Mouse (Mus musculus) adrenal gland, adult 8-10 months (tissue): ENCODE measurements around the gene Adi1. TPM values are rescaled to one million over a fixed set of nuclear protein-coding genes. Genes with fewer than 3 reads are reported as not detected.

ENCODE experiments used
- DNase-seq: peaks from one replicate; pipeline ENCODE4 v3.0.0; 2022
- microRNA-seq, 2 experiments: library from miRNA; unstranded; fragments of <30 nt; microRNA quantifications; one replicate each; pipeline ENCODE4 v1.2.0; 2022
- total RNA-seq, 4 experiments: library from RNA; stranded (reverse); gene quantifications; 2 replicates each; pipeline ENCODE4 v1.2.4; 2022

Gene Adi1
- total RNA-seq, 4 experiments from 2014 or later, result 83.4 to 109 (median 96.9) TPM

DNA sequence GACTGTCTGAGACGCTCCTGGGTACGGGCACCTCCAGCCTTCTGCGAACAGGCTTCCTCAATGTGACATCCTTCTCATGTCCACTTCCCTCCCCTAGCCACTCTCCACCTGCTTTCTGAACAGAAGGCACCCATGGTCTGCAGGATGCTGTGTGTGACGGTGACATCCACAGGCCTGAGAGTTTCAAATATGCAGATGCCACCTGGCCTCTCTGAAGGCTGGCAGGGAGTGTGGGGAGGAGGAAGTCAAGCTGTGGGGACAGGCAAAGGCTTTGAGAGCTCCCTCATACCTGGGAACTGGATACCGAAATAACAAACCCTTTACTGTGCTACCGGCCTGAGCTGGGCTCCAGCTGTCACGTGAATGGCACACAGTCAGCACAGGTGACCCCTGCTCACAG lies 19.7 kb downstream of the Adi1 start:
- DNase-seq, result no peak

DNA sequence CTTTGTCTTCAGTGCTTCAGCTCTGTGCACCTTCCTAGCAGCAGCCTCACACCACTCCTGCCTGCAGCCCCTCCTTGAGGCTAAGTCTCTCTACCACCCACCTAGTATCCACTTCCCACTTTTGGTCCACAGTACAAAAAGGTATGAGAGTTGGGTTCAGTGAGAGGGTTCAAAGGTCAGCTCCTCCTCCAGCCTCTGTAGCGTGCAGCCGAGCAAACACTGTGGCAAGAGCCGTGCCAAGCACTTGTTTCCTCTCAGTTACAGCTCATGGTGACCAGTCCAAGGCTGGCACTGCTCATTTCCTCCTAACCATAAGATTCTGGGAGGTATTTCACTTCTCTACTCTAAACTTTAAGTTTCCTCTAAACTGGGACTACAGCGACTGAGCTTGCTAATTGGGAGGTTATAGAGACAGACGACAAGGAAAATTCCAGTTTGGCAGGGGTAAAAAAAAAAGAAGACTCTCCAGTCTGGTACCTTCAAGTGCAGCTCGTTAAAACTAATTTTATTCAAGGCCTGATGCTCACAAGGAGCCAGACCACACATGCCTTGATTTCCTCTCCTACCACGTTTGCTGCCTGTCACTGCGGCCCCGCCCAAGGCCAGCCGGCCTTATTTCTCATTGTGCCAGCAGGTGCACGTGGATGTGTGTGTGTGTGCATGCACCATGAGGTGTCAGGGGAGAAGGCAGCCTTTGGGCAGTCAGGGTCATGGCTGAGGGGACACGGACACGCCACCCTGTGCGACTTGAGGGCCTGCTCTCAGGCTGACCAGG lies 23.0 kb downstream of the Adi1 start:
- DNase-seq, result no peak

DNA sequence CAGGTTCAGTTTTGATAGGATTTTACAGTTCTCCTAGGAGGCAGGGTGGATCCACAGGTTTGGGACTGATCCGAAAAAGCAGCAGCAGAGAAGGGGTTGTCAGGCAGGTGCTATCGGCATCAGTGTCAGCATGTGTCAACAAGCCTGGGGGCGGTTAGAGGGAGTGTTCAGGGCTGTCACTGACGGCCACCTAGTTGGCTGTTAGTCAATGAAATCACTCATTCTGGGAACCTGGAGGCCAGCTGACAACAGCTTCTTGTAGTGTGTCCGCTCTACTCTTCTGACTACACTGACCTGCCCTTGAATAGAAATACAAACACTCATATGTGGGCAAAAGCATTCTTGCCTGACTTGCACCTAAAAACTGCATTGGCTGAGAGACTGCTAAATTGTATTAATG lies 24.1 kb downstream of the Adi1 start:
- DNase-seq, result no peak

DNA sequence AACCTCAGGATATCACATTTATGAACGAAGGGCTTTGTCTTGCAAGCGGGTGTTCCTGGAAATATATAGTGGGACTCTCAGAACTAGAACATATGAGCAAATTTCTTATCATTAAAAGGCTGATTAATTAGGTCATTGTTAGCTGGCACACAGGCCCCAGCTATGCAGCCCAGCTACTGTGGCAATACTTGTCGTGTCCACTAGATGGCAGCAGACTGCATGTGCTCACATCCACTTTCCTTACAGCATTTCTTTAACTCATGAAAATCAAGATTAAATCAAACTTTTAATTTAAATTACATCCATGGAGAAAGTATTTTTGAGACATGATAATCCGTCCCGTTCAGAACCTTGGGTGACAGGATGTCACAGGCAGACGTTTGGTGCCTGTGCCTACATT lies 24.6 kb downstream of the Adi1 start:
- DNase-seq, result peak; percentile 36

DNA sequence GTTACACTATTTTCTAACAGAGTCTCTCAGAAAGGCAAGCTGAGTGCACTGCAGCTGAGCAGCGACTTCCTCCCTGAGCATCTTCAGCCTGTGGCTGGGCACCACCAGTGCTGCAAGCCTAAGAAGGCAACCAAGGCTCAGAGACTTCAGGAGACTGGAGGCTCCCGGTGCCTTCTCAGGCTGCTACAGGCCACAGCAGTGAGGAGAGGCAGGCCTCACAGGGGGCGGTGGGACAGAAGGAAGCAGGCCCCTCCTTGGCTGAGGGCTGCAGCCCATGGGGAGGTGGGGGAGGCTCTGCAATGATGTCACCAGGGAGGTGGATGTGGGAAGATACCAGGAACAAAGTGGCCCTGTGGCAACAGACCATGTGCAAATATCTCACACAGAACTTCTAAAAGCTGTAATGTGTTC lies 25.1 kb downstream of the Adi1 start:
- DNase-seq, result no peak

DNA sequence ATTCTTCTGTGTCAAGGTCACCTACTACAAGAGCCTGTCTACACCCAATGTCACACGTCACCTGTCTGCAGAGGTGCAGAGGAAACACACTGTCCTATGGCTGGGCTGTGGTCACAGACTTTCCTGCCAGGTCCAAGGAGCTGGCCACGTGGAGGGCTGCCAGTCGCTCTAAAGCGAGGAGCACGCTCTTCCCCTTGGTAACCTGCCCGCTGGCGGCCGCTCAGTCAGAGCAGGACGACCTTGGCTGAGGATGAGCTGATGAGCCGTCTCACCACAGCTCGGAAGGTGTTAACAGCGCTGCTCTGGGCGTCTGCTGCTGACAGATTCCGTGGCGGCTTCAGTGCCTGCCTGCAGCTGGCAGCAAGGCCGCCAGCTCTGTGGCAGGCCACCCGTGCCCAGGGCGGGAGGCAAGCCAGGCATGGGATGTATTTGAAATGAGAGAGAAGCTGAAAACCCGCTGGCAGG lies 25.6 kb downstream of the Adi1 start:
- DNase-seq, result peak; percentile 58

DNA sequence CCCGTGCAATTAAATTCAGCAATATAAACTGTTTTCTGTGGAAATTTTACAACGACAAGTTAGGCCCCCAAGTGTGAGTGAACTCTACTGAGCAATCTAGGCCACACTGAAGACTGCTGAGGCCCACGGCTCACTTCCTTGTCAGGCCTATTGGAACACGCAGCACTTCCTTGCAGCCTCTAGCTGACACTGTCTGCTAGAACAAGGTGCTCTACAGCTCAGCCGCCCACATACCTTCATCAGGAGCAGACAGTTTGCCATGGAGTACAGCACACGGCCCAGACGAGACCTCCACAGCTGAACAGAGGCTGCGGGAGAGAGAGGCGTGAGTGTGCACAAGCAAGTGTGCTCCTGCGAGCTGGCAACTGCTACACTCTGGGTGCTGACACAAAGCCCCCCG lies 26.3 kb downstream of the Adi1 start:
- DNase-seq, result no peak

DNA sequence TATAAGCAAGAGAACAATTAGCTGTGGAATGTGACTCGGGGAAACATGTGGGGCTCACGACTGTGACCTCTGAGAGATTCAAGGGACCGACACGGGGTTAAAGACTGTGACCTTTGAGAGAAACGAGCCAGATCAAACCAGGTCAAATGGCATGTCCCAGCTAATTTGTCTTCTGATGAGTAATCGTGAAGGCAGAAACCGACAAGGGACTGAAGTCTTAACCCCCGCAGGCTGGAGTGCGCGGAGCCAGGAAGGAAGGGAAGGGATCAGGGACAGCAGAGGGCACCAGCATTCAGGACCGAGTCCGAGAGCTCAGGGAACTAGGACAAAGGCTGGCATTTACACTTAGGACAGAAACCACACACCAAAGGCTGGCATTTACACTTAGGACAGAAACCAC lies 29.4 kb downstream of the Adi1 start:
- DNase-seq, result peak; percentile 23

DNA sequence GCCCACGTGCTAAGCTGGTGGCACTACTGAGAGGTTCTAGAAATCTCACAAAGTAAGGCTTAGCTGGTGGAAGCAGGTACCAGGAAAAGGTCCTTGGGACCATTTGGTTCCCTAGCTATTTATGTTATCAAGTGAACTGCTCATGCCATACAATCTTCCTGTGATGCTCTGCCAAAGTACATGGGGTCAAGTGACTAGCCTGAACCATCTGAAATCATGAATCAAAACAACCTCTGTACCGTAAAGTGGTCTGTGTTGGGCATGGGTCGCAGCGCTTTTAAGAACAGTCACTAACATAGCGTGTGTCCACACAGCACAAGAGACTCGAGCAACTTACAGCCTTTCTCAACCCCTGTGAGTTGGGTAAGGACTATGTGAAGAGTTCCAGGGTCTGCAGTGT lies 30.2 kb downstream of the Adi1 start:
- DNase-seq, result no peak

DNA sequence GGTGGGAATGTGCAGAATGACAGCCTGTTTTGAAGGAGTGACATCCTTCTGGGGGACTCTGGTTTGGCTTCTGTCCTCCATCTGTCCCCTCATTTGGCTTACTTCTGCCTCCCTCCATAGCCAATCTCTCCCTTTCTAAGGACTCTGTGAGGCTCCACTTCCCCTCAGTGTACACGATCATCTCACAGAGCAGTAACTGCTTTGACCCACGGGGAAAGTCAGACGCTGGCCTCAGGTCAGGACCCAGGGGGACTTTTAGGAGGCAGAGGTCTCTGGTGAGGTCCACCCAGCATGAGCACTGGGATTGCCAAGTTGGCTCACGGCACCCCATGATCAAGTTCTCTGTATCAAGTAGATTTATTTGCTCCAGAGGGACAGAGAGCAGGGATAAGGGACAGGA lies 33.1 kb downstream of the Adi1 start:
- DNase-seq, result no peak

DNA sequence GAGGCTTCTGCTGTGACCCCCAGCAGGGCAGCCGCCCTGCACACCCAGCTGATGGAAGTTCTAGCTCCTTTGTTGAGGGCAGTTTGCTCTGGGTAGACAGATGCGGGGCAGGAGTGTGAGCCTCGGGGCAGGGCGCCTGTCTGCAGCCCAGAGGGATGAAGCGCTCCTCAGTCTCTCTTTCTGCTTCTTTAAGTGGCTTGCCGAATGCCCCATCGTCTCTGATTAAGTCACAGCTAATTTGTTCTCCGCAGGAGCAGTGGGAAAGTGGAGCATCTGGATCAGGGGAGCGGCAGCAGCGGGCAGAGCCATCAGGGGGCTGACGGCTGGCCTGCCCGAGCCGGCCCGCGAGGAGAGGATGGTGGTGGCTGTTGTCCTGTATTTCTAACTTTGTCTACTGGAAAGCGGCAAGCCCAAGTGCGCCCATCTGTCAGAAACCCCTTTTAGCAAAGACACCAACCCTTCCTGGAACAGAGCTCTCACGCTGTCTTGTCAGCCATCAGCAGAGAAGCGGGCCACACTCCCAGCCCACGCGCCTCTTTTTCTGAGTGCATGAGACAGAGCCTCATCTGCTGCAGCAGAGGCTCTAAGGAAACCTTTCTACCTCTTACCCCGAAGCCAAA lies 35.6 kb downstream of the Adi1 start:
- no peak for DNase-seq

DNA sequence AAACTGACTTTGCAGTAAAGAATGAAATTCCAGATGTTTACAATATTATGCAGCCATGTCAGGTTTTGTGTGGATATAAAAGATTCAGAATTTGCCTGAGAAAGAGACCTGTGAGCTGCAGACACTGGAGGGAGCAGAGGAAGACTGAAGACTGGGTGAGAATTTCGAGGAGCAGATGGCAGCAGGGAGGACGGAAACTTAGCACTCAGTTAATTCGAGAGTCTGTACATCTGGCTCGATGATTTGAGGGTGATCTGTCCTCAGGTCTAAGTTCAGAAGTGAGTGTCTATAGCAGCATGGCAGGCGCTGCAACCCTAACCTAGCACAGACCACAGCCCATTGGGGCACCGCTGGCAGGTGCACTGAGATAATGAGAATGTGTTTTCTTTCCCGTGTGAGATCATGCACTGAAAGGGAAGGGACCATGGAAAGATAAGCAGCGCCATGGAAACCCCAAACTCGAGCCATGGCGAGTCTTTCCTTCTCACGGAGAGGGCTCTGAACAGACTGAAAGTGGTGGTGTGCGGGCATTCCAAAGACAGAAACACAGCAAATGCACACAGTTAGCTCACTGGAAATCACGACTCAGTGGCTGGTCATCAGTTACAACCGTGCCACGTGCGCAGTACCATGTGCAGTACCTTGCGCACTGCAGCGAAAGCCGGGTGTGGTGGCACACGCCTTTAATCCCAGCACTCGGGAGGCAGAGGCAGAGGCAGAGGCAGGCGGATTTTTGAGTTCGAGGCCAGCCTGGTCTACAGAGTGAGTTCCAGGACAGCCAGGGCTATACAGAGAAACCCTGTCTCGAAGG lies 40.0 kb downstream of the Adi1 start:
- DNase-seq, result no peak

DNA sequence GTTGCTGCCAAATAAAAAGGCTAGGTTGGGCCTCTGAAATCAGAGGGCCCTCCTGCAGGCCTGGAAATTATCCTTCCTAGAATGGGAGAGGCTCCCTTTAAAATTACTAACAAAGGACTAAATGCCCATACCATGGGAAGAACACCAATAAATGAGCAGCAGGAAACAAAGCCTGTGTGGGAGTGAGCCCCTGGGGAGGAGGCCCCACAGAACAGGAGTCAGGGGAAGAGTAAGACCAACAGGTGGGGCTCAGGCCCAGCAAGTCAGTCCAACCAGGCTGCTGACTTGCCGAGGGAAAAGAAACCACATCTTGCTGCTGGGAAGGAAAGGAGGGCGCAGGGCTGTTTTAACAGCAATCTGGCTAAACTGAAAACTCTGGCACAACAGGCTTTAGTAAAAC lies 42.0 kb downstream of the Adi1 start:
- no peak for DNase-seq

DNA sequence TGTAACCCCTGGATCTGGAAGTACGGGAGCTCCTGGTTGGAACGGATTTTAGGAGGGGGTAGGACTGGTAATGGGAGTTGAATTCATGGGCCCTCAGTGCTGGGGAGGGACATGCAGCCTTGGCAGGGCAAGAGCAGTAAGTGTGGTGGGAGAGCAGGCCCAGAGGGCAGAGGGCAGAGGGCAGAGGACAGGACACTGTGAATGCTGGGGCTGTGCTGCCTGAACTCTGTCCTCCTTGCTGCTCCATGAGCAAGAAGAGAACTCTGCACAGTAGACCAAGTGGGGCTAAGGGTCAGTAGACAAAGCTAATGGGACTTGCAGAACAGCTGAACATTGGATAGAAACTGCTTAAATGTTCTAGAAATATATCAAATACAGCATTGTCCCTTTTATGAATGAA lies 43.1 kb downstream of the Adi1 start:
- DNase-seq, result no peak

DNA sequence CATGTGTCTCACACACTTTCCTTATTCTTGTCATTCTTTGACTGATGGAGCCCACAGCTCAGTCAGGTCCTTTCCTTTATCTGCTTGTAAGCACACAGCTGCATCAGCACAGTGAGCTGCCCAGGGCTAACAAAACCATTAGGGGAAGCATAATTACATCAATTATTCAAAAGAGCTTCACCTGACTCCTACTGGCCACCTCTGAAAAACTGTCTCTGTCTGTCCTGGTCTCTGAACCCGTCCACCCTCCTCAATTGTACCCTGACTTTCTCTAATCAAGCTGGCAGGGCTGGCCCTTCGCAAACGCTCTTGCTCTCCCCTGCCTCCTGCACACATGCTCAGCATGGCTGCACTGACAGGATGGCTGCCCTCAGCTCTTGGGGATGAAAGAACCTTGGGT lies 49.3 kb downstream of the Adi1 start:
- DNase-seq, result no peak

DNA sequence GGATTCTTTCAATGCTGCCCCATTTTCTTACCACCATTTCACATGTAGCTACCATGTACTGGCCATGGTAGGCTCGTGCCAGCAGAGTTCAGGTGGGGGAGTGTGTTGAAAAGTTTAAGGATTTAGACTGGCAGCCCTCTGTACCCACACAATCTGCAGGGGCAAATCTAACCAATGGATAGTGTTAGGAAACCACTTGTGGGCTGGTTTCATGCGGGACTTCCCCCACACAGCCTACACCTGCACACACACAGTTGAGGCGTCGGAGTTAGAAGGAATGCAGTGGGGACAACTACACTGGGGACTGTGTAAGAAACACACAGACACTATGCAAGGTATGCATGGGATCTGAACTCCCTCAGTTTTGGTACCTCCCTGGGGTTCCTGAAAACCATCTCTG lies 51.2 kb downstream of the Adi1 start:
- no peak for DNase-seq

DNA sequence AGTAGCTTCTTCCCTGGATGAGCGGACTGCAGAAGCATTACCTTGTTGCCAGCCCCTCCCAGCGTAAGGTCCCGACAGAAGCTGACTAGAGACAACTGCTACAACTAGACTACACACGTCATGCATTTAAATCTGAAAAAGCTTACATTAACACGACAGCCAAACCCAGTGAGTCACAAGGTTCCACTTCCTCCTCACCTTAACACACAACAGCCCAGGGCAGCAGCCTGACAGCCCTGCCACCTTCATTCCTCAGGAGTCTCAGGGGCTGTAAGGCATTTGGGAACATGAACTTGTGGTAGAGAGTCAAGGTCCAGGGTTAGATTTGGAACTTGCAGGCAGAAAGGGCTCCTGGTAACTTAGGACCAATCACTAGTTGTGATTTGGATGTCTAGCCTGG lies 52.0 kb downstream of the Adi1 start:
- DNase-seq, result no peak

Small RNAs within 50 kb of the gene (microRNA-seq; reads per million reads assigned to microRNA genes)
- gene Mir6937, result 0.18 to 0.67 reads per million in 2 experiments

Other genes with a start within 250 kb of the Adi1 start
- under 1 TPM in 3 of 4 experiments, not detected in 1; 0.27 to 0.55 (median 0.35) TPM for gene Dcdc2c, start 122.8 kb upstream of the Adi1 start, total RNA-seq
- not detected for gene Allc, start 92.7 kb upstream of the Adi1 start, total RNA-seq
- gene Colec11, start 51.9 kb upstream of the Adi1 start, total RNA-seq, result 1 to 10 TPM; 3.9 to 10.0 (median 7.3) TPM
- 100 to 1,000 TPM; 394 to 492 (median 461) TPM for gene Rps7, start 39.3 kb upstream of the Adi1 start, total RNA-seq
- 10 to 100 TPM; 14.0 to 20.1 (median 17.2) TPM for gene Rnaseh1, start 25.6 kb upstream of the Adi1 start, total RNA-seq
- gene Trappc12, start 75.2 kb downstream of the Adi1 start, total RNA-seq, result 10 to 100 TPM; 41.7 to 51.0 (median 46.9) TPM
- 10 to 100 TPM; 25.6 to 27.2 (median 26.4) TPM for gene Eipr1, start 76.6 kb downstream of the Adi1 start, total RNA-seq